Mouse (Mus musculus): ENCODE measurements at regions not wholly inside any gene's neighbourhood (a gene's known extent, or its start where the extent isn't known, plus 50 kb on each side); places are given as distances from the start of the nearest gene placed in this dataset.

GRCm38 (mm10) chr1:75681913-75682312 is 135.8 kb downstream of the Slc4a3 start:
- no peak for DNase-seq (ENCODE audit: low read depth, low spot score)

GRCm38 (mm10) chr1:75692781-75693180 is 146.7 kb downstream of the Slc4a3 start:
- DNase-seq (ENCODE audit: low read depth, low spot score): no peak

GRCm38 (mm10) chr1:75693231-75693914 is 147.3 kb downstream of the Slc4a3 start:
- DNase-seq (ENCODE audit: low read depth, low spot score): peak; percentile 10

GRCm38 (mm10) chr1:75704832-75705650 is 159.0 kb downstream of the Slc4a3 start:
- peak; percentile 46 for DNase-seq (ENCODE audit: low read depth, low spot score)

- DNase-seq (ENCODE audit: low read depth, low spot score): no peak
These were observed 160.1 kb downstream of the Slc4a3 start for GRCm38 (mm10) chr1:75706126-75706525.

- no peak for DNase-seq (ENCODE audit: low read depth, low spot score)
These were observed 177.4 kb downstream of the Slc4a3 start for GRCm38 (mm10) chr1:75723431-75723830.

- DNase-seq (ENCODE audit: low read depth, low spot score): no peak
These were observed 179.3 kb downstream of the Slc4a3 start for GRCm38 (mm10) chr1:75725329-75725728.

GRCm38 (mm10) chr1:75728859-75729258 is 182.8 kb downstream of the Slc4a3 start:
- no peak for DNase-seq (ENCODE audit: low read depth, low spot score)

GRCm38 (mm10) chr1:75733791-75734190 is 187.7 kb downstream of the Slc4a3 start:
- no peak for DNase-seq (ENCODE audit: low read depth, low spot score)

GRCm38 (mm10) chr1:75738651-75739050 is 192.6 kb downstream of the Slc4a3 start:
- DNase-seq (ENCODE audit: low read depth, low spot score): no peak

- no peak for DNase-seq (ENCODE audit: low read depth, low spot score)
These were observed 203.7 kb downstream of the Slc4a3 start for GRCm38 (mm10) chr1:75749665-75750221.

GRCm38 (mm10) chr1:75772131-75772530 is 226.1 kb downstream of the Slc4a3 start:
- no peak for DNase-seq (ENCODE audit: low read depth, low spot score)

GRCm38 (mm10) chr1:75773014-75773413 is 226.9 kb downstream of the Slc4a3 start:
- no peak for DNase-seq (ENCODE audit: low read depth, low spot score)

GRCm38 (mm10) chr1:75778889-75779288 is 232.8 kb downstream of the Slc4a3 start:
- no peak for DNase-seq (ENCODE audit: low read depth, low spot score)

GRCm38 (mm10) chr1:75783206-75783605 is 237.1 kb downstream of the Slc4a3 start:
- DNase-seq (ENCODE audit: low read depth, low spot score): no peak

- DNase-seq (ENCODE audit: low read depth, low spot score): no peak
These were observed 240.2 kb downstream of the Slc4a3 start for GRCm38 (mm10) chr1:75786173-75786820.

GRCm38 (mm10) chr1:75791509-75791908 is 245.4 kb downstream of the Slc4a3 start:
- no peak for DNase-seq (ENCODE audit: low read depth, low spot score)

- DNase-seq (ENCODE audit: low read depth, low spot score): no peak
These were observed 251.7 kb downstream of the Slc4a3 start for GRCm38 (mm10) chr1:75797793-75798192.

- DNase-seq (ENCODE audit: low read depth, low spot score): peak; percentile 56
These were observed 252.5 kb downstream of the Slc4a3 start for GRCm38 (mm10) chr1:75798375-75799099.

GRCm38 (mm10) chr1:75804473-75804872 is 258.4 kb downstream of the Slc4a3 start:
- DNase-seq (ENCODE audit: low read depth, low spot score): no peak

- DNase-seq (ENCODE audit: low read depth, low spot score): no peak
These were observed 266.4 kb downstream of the Slc4a3 start for GRCm38 (mm10) chr1:75812471-75812870.
